Comparison of ENCODE assay signal across 8 mouse cellular contexts in the genomic region with DNA sequence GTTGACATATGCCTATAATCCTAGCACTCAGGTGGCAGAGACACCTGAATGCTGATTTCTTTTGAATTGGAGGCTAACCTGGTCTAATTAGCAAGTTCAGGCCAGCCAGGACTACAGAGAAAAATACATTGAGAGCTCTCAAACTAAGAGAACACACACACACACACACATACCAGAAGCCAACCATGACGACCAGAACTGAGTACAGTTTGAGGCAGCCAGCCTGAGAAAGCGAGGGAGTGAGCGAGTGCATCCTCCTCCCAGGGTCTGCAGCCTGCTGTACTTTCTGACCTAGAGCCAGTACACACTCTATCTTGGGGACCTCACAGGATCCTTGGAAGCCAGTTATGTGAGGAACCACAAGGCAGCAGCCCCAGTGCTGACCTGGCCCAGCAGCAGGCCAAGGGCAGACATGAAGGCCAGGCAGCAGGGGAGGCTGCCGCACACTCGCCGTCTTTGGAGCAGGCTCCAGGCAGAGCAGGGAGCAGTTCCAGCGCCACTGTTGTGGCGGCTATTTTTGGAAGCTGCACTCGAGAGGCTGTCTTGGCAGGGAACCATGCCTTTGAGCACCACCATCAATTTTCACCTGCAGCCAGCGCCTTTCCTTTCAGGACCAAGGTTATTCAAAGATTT.
DNase-seq lines count a peak whose midpoint lies in the region; ATAC-seq lines count a peak whose summit lies in the region.

No protein-coding gene starts in this region.

- no peaks in the 10 kb centered on the region for H3K9me3 ChIP-seq in forebrain, embryonic 15.5 days
- no peaks in the 10 kb centered on the region for H3K9me3 ChIP-seq in forebrain, embryonic 12.5 days
- no peaks in the 10 kb centered on the region for H3K9me3 ChIP-seq in heart, embryonic 12.5 days (replicated peaks)
- H3K9me3 ChIP-seq in intestine, embryonic 15.5 days = no peaks in the 10 kb centered on the region

- no peak overlapping the region for H3K4me3 ChIP-seq in forebrain, embryonic 15.5 days
- H3K4me3 ChIP-seq in forebrain, embryonic 12.5 days (replicated peaks) = no peak overlapping the region
- no peak overlapping the region for H3K4me3 ChIP-seq in heart, embryonic 12.5 days
- H3K4me3 ChIP-seq in intestine, embryonic 15.5 days (replicated peaks) = no peak overlapping the region

- H3K4me1 ChIP-seq in forebrain, embryonic 15.5 days = peaks cover 19% of the 10 kb centered on the region
- H3K4me1 ChIP-seq in forebrain, embryonic 12.5 days = peaks cover 26% of the 10 kb centered on the region
- peaks cover 15% of the 10 kb centered on the region for H3K4me1 ChIP-seq in heart, embryonic 12.5 days (replicated peaks)
- H3K4me1 ChIP-seq in intestine, embryonic 15.5 days (replicated peaks) = no peaks in the 10 kb centered on the region

- no peak overlapping the region for H3K9ac ChIP-seq in forebrain, embryonic 15.5 days (replicated peaks)
- no peak overlapping the region for H3K9ac ChIP-seq in forebrain, embryonic 12.5 days
- no peak overlapping the region for H3K9ac ChIP-seq in heart, embryonic 12.5 days
- no peak overlapping the region for H3K9ac ChIP-seq in intestine, embryonic 15.5 days

- no peaks in the 10 kb centered on the region for H3K27me3 ChIP-seq in forebrain, embryonic 15.5 days
- H3K27me3 ChIP-seq in forebrain, embryonic 12.5 days = no peaks in the 10 kb centered on the region
- no peaks in the 10 kb centered on the region for H3K27me3 ChIP-seq in heart, embryonic 12.5 days (replicated peaks)
- H3K27me3 ChIP-seq in intestine, embryonic 15.5 days (replicated peaks) = no peaks in the 10 kb centered on the region

- 41% methylated on average over 10 of the region's 10 CpGs for WGBS in forebrain, embryonic 15.5 days
- 68% methylated on average over 10 of the region's 10 CpGs for WGBS in forebrain, embryonic 12.5 days
- WGBS in heart, embryonic 12.5 days = 49% methylated on average over 10 of the region's 10 CpGs
- WGBS in intestine, embryonic 15.5 days = 54% methylated on average over 10 of the region's 10 CpGs

- no peaks in the 10 kb centered on the region for H3K36me3 ChIP-seq in forebrain, embryonic 15.5 days
- H3K36me3 ChIP-seq in forebrain, embryonic 12.5 days (replicated peaks) = no peaks in the 10 kb centered on the region
- no peaks in the 10 kb centered on the region for H3K36me3 ChIP-seq in heart, embryonic 12.5 days
- no peaks in the 10 kb centered on the region for H3K36me3 ChIP-seq in intestine, embryonic 15.5 days

- peak; percentile 61 for DNase-seq in cerebellum, adult 11-12 months
- DNase-seq in kidney, postnatal 25 days = peak; percentile 49 to 67
- no peak for DNase-seq in urinary bladder, adult 18-20 months (ENCODE audit: low spot score in 2 of 2)
- no peak for DNase-seq in frontal cortex, postnatal 14 days (ENCODE audit: low spot score in 2 of 2)

- ATAC-seq in forebrain, embryonic 15.5 days (replicated peaks) = no peak
- no peak for ATAC-seq in forebrain, embryonic 12.5 days (ENCODE audit: low FRiP score)
- ATAC-seq in heart, embryonic 12.5 days (ENCODE audit: insufficient number of reproducible peaks, low FRiP score) = 0 out of 2 replicates have a peak, but pooled peaks have one; percentile 29
- ATAC-seq in intestine, embryonic 15.5 days = no peak

- H3K4me2 ChIP-seq in forebrain, embryonic 15.5 days (replicated peaks) = no peak overlapping the region
- no peak overlapping the region for H3K4me2 ChIP-seq in forebrain, embryonic 12.5 days
- H3K4me2 ChIP-seq in heart, embryonic 12.5 days = no peak overlapping the region
- no peak overlapping the region for H3K4me2 ChIP-seq in intestine, embryonic 15.5 days (replicated peaks)

- 0 out of 2 replicates have a peak overlapping the region, but pooled peaks have one; percentile 17 for H3K27ac ChIP-seq in forebrain, embryonic 15.5 days (replicated peaks)
- H3K27ac ChIP-seq in forebrain, embryonic 12.5 days = no peak overlapping the region
- H3K27ac ChIP-seq in heart, embryonic 12.5 days (ENCODE audit: poor library complexity, severe bottlenecking) = peak overlapping the region; percentile 75
- no peak overlapping the region for H3K27ac ChIP-seq in intestine, embryonic 15.5 days

Comparison
In these comparisons a context has a peak if more than half of its experiments do, and no peak if none do; other contexts are left out.
1. H3K27ac ChIP-seq: peak in forebrain, embryonic 15.5 days (single experiment) and heart, embryonic 12.5 days (single experiment); none in forebrain, embryonic 12.5 days (single experiment) and intestine, embryonic 15.5 days (single experiment).
2. DNase-seq: peak in cerebellum, adult 11-12 months (single experiment) and kidney, postnatal 25 days (2 of 2); none in urinary bladder, adult 18-20 months (0 of 2) and frontal cortex, postnatal 14 days (0 of 2).